Mouse (Mus musculus) urinary bladder, postnatal 10 days (tissue): ENCODE data around the gene Rpl38.
"Not testable (repeated sequence)": the region's sequence is repeated elsewhere in the genome, so short reads cannot be mapped to it uniquely, and the experiment has no call there.

ENCODE experiments used
- DNase-seq: peaks from one replicate; pipeline ENCODE4 v3.0.0; 2022; ENCODE audit warnings: low spot score

Rpl38 gene

GRCm38 (mm10) chr11:114656994-114657644 lies 11.2 kb upstream of the Rpl38 start:
- DNase-seq: no peak

- no peak for DNase-seq
Observed at GRCm38 (mm10) chr11:114657737-114658136, 10.6 kb upstream of the Rpl38 start.

DNA sequence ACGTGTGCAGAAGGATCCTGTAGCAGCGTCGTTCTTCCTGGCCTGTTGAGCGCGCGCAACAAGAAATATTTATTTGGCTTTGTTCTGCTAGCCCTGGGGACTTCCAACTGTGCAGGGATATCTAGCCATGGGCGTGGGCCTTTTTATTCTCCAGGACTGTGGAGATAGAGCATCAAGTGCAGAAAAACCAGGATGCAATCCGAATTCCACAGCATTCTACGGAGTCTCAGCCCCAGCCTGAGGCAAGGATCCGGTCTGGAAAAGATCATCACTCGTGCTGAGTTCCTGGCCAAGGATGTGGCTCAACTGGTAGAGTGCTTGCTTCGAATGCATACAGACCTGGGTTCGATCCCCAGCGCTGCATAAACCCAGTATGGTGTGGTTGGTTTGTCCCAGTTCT lies 6.2 kb upstream of the Rpl38 start:
- DNase-seq: no peak

DNA sequence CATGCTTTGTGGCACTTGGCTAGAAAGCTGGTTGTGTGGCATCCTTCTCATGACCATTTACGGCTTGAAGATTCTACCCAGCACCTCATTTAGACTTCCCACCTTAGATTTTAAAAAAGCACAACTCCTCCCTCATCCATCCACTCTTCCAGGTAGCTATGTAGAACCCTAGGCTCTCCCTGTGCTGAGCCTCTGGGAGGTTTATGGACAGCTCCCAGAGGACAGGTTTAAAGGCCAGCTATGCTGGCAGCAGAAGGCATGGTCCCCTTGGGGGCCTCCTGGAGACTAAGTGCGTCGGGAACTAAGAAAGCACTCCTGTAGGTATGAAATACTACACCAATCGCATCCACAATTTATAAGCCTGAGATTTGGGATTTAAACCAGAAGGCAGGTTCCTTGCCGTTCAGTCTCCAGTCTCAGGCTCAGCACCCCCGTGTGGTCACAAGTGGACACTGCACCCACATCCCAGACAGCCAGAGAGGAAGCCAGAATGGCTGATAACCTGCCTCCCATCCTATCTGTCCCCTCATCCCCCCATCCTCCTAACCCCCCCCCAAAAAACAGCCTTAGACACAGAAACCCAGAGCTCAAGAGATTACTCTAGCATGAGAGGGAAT lies 5.5 kb upstream of the Rpl38 start:
- DNase-seq: no peak

GRCm38 (mm10) chr11:114664164-114664563 lies 4.2 kb upstream of the Rpl38 start:
- DNase-seq: no peak

DNA sequence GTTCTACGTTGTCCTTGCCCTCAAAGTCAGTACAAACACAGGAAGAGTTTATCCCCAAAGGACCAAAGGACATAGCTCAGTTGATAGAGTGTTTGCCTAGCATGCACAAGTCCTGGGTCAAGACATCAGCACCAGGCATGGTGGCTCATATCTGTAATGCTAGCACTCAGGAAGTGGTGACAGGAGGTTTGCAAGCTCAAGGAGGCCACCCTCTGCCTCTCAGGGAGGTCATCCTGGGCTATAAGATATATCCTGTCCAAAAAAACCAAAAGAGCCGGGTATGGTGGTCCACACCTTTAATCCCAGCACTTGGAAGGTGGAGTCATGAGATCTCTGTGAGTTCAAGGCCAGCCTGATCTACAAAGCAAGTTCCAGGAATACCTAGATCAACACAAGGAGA lies 2.9 kb upstream of the Rpl38 start:
- DNase-seq: no peak

DNA sequence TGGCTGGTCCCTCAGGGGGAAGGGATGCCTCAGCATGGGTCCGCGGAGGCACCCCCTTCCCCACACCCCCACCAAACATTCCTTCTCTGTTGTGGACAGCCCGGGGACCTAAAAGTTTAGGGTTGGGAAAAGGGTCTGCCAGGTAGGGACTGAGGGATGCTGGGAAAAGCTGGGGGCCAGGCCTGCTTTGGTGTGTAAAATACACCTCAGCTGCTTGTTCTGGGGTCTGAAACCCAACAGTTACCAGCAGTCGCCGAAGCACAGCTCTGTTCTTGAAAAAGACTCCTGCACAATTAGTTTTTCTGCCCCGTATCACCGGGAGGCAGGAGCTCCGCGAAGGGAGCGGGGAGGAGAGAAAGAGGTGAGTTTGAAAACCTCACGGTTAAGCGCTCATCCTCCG lies 1.5 kb upstream of the Rpl38 start:
- no peak for DNase-seq

DNA sequence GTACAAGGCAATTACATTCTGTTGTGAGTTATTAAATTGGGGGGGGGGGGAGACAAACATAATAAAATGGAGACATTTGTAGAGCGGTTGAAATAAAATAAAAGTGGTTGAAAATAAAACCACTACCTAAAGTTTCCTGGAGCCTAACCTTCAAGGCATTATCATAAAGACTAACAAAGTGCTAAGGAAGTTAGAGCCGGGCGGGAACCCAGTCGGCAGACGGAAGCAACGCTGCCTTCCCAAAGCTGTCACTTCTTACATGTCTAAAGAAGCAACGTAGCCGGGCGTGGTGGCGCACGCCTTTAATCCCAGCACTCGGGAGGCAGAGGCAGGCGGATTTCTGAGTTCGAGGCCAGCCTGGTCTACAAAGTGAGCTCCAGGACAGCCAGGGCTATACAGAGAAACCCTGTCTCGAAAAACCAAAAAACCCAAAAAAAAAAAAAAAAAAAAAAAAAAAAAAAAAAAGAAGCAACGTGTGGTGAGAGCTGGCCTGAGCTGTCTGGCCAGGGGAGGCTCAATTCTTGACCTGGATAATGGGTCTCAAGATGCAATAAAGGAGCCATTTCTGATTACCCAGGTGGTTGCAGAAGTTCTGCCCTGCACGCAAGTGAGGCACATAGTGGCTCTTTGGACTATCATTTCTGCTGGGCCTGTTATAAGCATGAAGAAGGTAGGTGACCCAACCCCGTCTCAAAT lies 940 bp upstream of the Rpl38 start:
- DNase-seq: no peak

DNA sequence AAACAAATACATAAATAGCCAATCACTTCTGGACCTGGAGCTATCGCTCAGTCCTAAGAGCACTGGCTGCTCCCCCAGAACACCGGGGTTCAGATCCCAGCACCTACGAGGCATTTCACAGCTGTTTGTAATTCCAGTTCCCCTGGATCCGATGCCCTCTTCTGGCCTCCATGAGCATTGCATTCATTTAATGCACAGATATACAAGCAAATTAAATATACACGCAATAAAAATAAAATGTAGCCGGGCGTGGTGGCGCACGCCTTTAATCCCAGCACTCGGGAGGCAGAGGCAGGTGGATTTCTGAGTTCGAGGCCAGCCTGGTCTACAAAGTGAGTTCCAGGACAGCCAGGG lies 415 bp upstream of the Rpl38 start:
- not testable (repeated sequence) for DNase-seq

GRCm38 (mm10) chr11:114668741-114669623 lies 658 bp downstream of the Rpl38 start:
- DNase-seq: peak; percentile 41

DNA sequence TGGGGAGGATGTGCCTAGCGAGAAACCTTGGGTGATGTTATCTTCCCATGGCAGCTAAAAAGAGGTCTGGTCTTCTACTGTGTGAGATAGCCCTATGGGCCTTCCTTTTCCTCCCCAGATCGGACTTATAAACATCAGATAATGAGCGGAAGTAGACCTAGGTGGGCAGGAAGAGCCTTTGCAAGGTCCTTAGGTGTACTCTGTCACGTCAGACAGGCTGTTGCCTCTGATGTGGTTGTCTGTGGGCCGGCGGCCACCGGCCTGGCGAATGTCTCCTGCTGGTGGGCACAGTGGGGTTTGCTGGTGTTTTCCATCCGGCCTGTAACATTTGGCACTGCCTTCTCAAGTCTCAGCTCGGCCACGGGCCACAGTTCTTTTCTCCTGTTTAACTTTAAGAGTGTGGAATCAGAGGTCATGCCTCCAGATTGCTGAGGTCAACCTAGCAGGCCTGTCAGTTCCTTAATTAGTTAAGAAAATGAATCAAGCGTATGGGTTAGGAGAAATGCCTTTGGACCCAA lies 1.4 kb downstream of the Rpl38 start:
- DNase-seq: no peak

GRCm38 (mm10) chr11:114671147-114671546 lies 2.8 kb downstream of the Rpl38 start:
- DNase-seq: no peak

DNA sequence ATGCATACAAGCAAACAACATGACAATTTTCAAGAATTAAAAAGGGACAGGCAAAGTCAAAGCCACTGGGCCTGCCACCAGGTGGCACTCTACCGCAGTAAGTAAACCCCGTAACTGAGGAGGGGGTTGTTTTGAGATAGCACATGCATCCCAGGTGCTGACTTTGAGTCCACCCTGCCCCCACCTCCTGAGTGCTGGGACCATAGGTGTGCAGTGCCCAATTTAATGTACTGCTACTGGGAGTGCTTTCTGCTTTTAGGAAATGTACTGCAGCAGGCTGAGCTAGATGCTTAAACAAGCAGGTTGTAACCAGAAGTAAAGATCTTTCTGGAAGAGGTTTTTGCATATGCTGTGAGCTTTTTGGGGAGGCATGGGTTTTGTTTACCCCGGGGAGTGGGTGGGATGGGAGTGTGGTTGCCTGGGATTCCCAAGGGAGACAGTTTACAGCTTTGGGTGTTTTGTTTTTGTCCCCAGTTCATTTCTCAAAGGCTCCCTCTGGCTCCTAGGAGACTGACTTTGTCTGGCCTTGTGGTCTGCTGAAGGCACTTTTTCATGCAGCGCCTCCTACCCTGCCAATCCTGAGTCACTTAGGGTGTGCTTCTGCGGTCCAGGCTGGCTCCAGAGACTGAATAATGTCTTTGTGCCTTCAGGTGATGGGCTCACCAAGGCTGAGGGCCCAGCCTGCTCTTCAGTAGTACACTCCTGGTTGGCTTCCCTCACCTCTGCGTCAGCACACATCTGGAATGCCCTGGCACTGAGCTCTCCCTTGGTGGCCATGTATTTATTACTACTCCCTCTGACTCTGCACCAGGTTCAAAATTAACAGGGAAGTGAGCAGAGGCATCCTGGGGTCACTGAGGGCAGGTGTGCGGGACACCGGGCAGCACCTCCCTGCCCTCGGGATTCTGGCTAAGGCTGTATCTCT lies 4.7 kb downstream of the Rpl38 start:
- DNase-seq: no peak

GRCm38 (mm10) chr11:114673719-114674050 lies 5.4 kb downstream of the Rpl38 start:
- DNase-seq: no peak

DNA sequence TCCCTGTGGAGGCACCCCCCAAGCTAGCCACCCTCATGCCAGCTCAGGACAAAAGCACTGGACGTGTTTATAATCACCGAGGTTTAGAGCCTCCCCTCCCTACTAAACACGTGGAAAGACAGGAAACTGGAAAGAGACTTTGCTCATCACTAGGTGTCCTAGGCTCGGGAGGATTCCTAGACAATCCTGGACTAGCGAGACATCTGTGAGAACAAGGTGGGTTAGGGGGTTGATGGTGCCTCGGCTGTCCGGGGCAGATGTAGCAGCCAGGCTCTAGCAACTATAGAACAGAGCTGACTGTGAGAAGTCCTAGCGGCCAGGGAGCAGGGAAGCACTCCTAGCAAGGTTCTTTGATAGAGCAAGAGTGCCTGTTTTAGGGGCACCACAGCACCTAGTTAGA lies 5.9 kb downstream of the Rpl38 start:
- DNase-seq: no peak

GRCm38 (mm10) chr11:114674796-114675195 lies 6.5 kb downstream of the Rpl38 start:
- not testable (repeated sequence) for DNase-seq

DNA sequence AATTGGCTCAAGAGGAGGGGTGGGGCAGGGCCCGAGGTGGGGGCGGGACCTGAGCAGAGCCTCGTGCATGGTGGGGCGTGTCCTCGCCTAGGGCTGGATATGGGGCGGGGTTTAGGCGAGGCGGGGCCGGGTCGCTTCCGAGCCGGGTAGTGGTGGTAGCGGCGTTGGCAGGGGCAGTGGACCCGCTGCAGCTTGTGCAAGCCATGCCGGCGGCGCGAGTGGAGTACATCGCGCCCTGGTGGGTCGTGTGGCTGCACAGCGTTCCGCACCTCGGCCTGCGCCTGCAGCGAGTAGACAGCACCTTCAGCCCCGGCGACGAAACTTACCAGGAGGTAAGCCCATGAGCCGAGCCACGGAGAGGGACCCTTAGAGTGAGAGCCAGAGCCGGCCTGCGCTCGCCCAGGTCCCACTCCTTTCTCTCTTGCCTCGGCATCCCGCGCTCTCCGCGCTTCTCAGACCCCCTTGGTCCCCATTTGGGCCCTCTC lies 7.1 kb downstream of the Rpl38 start, which contains the start of gene Ttyh2:
TSS of gene Ttyh2 (plus strand) at position 91 of the 485 bp plus-strand sequence.
- no peak for DNase-seq

GRCm38 (mm10) chr11:114675826-114676401 lies 7.6 kb downstream of the Rpl38 start:
- DNase-seq: no peak

DNA sequence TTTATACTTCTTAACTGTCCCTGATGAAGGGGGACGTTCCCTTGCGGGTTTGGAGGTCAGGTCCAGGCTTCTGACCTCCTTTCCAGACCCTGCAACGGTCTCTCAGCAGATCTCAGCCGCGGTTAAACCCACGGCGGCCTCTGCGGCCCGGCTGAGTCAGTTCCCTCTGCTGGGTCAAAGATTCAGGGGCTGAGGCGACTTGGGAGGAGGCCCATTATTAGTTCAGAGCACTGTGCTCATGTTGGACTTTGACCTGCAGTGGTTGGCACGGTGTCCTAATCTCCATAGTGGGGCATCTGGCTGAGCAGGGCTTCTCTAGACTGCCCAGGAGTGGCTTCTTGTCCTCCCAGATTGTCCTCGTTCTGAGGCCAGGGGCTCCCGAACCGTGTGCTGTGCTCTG lies 8.1 kb downstream of the Rpl38 start:
- no peak for DNase-seq

- no peak for DNase-seq
Observed at GRCm38 (mm10) chr11:114676896-114677530, 8.7 kb downstream of the Rpl38 start.
